Mouse (Mus musculus) liver, adult 2 months (tissue): ENCODE results near the gene Dmxl2.

Experiments used
- CTCF ChIP-seq: fragments of 200-500 bp; IDR thresholded peaks from 2 replicates; pipeline ENCODE4 v1.5.1; 2011; ENCODE audit warnings: low read depth, low read length, control low read depth
- POLR2A ChIP-seq: fragments of 200-500 bp; IDR thresholded peaks from 2 replicates; pipeline ENCODE4 v1.6.1; 2011; ENCODE audit warnings: low read length, control low read depth; ENCODE audit not compliant: insufficient read depth; ENCODE audit errors: extremely low read depth

DNA sequence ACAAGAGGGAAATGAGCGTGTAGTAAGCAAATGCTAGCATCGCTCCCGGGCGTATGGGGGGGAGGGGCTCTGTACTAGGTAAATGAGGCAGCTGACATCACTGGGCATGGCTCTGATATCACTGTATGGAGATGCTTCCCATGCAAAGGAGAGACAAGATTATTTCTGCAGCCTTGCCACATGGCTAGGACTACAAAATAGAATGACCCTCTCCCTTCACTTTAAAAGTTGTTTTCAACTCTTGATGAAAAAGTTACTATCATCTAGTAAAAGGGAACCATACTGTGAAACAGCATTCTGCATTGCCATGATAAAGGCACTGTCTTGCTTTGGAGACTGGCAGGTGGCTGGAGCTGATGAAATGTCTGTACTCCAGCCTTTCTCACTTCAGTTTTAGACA lies 18.2 kb downstream of the Dmxl2 start:
- no peak for TF ChIP-seq POLR2A
- TF ChIP-seq CTCF, result no peak
